Mouse (Mus musculus): ENCODE measurements around the gene Lgi4. TPM values are rescaled to one million over a fixed set of nuclear protein-coding genes. Genes with fewer than 3 reads are reported as not detected.

Gene Lgi4
- total RNA-seq, 2 experiments from 2014 or later = 0.57 TPM; not detected in 1

DNA sequence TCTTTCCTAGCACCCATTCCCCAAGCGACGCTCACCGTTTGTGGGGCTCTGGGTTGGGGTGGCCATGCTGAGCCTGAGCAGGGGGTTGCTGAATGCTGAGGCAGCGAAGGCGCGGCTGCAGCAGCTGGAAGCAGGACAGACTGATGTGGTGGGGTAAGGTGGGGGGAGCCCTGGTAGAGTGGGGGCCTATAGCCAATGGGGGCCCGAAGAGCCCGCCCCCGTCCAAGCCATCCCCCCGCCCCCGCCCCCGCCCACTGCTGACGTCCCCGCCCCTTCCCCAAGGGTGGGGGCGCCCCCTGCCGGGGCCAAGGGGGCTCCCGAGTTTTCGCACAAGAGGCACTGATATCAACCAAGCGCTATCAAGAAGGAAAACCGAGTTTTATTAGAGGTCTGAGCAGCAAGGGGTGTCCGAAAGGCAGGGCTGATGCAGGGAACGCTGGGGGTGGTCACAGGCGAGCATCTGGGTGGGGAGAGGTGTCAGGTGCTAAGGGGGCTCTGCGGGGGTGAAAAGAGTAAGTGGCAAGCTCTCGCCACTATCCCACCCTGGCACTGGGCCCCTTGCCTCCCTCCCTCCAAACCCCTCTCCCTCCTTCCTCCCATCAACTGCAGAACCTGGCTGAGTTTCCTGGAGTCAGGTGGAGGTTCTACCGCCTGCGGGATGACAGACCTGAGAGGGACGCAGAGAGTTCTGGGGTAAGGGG is 7.7 kb upstream of the Lgi4 start, which contains the start of gene Fxyd7:
Gene Fxyd7 (minus strand): TSS at position 147 of the 701 bp plus-strand sequence.
- ATAC-seq (replicated peaks; ENCODE audit: poor library complexity) = no peak

DNA sequence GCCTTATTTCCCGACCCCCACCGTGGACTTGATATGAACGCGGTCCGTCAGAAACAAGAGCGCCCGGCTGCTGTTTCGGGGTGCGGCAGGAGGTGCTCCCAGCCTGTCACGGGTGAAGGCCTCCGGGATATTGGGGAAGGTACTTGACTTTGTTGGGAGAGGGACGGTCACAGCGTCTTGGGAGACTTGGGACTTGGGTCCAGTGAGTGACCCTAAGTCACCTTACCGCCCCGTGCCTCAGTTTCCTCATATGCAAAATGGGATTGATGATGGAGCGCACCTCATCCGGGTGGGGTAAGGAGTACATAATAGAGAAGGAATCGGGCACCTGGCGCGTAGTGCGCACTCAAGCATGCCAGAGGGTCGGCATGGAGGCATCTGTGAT is 6.9 kb upstream of the Lgi4 start:
- no peak for ATAC-seq (replicated peaks; ENCODE audit: poor library complexity)

DNA sequence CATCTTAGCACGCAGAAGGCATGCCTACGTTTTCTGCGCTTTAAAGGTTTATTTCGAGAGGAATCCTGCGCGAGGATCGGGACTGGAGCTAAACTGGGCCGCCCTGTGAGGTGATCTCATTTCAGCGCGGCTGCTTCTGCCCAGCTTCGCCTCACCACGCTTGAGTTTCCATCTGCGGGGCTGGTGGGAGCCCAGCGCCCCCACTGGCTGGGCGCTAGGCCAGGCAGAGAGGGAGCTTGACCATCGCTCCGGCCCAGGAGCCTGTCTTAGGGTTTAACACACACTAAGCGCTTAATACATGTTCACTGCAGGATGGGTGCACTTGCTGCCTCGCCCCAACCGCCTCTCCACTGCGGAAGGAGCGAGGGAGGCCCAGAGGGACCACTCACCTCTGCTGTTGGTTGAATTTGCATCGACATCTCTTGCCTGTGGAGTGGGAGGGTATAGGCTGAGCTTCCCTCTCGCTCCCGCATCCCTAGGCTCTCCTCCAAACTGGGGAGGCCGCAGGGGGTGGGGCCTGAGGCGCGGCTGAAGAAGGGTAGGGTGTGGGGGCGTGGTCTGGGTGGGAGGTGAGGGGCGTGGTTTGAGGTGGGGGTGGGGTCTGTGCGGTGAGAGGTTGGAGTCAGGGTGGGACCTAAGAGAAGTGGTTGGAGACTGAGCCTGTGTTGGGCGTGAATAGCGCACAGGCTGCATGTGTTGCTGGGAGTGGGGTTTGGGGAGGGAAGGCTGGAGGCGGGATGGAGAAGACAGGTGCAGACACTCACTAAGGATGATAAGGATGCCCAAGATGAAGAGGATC is 6.3 kb upstream of the Lgi4 start:
- ATAC-seq (replicated peaks; ENCODE audit: poor library complexity) = peak; percentile 41

DNA sequence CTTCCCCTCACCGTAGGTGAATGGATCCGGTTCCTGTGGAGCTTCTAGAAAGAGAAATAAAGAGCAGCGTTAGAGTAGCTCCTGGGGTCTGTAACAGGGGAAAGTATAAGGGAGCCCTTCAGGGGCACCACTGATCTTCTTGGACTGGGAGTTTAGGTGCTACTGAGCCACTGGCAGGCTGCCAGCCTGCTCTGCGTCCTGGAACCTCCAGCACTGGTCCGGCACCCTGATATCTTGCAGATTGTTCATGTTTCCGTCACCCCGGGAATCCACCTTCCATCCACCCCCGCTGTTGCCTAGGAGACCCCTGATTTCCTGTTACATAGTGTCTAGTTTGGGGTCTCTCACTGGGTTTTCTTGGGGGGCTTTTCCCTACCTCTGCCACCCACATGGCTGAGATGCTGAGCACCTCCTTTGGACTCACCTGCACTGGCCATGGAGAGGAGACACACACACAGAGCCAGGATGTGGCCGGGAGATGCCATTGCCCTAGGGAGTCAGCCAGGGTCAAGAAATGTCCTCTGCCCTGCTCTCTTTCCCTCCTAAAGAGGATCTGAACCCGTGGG is 5.2 kb upstream of the Lgi4 start:
- ATAC-seq (replicated peaks; ENCODE audit: poor library complexity) = no peak

DNA sequence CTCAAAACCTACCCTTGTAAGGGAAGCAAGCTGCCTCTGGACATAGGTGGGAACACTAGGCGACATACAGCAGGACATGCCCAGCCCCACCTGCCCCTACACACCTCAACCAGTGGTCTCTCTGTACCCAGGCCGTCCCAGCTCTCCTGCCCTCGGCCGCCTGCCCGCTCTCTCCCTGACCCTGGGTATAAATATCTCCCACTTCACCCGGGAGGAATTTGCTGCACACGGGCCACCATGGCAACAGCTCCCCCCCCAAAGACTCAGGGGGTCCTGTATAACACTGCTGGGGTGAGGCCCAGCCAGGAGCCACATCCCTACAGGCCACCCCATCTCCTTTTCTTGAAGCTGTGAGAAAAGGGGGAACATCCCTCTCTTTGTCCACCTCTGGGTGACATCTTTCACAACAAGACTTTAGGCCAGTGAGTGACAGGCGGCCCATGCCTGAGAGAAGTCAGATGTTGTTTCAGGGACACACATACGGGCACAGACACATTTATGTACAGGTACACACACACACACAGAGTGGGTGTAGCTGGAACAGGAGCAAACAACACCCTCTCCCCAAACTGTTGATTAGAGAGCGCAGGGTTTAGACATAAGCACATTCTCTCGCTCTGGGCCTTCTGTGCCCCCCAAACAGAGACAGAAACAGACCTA is 4.4 kb upstream of the Lgi4 start:
- no peak for ATAC-seq (replicated peaks; ENCODE audit: poor library complexity)

DNA sequence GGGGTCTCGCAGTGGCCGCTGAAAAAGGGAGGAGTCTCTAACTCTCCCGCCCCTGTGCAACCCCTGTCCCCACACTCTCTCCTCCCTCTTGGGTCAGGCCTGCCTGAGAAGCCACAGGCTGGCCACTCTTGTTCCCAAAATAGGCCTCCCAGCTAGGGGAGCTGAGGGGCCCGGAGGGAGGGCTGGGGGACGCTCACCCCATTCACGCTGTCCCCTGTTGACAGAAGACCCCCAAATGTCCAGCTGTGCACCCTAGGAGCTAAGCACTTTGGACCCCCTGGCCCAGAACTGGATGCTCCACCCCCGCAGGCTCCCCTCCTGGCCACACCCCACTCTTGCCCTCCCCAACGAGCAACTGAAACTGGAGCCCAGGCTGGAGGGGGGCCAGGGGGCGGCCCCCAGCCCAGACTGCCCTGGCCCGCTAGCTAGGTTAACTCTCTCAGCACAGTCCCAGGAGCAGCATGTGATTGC is 3.8 kb upstream of the Lgi4 start:
- no peak for ATAC-seq (replicated peaks; ENCODE audit: poor library complexity)

DNA sequence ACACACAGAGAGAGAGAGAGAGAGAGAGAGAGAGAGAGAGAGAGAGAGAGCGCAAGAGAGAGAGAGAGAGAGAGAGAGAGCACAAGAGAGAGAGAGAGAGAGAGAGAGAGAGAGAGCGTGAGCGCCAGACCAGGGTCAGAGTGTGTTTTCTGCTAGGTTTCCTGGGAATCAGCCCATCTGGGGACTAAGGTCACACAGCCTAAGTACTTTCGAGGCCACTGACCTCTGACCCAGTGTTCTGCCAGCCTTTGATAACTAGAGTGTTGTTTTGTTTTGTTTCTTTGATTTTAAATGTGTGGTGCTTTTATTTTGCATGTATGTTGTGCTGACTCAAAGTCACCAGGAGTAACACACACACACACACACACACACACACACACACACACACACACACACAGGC is 3.3 kb upstream of the Lgi4 start:
- ATAC-seq (replicated peaks; ENCODE audit: poor library complexity) = no peak

DNA sequence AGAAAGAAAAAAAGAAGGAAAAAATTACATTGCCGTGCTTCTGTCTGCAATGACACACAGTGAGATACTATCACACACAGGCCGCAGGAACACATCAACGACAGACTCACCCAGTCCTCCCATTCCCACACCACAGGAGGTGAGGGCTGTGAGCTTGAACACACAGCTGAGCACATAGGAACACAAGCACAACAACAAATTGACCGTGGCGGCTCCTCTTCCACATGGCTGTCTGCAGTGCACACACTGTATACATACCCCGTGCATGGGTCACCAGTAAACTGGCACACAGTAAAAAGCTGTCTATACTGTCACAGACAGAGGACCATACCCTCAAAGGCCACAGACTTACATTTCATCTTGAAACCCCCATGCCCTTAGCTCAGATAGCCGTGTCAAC is 2.7 kb upstream of the Lgi4 start:
- ATAC-seq (replicated peaks; ENCODE audit: poor library complexity) = no peak

DNA sequence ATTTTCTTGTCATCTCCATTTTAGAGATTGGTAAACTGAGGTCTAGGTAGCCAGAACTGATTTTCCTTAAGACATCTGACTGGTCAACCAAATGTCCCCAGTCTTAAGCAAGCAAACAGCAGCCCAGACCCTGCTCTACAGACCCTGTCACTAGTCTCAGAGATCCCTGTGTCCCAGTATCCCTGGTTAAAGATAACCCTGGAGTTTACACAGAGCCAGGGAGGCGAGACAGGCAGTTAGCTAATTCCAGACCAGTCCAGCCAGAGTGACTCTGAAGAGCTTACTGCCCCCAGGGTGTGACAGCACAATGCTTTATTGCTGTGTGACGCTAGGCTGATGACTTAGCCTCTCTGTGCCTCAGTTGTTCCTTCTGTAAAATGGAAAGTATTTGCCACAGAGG is 2.1 kb upstream of the Lgi4 start, which contains the start of gene Fxyd1:
Gene Fxyd1 (minus strand): TSS at position 129 of the 400 bp plus-strand sequence.
- ATAC-seq (replicated peaks; ENCODE audit: poor library complexity) = no peak

DNA sequence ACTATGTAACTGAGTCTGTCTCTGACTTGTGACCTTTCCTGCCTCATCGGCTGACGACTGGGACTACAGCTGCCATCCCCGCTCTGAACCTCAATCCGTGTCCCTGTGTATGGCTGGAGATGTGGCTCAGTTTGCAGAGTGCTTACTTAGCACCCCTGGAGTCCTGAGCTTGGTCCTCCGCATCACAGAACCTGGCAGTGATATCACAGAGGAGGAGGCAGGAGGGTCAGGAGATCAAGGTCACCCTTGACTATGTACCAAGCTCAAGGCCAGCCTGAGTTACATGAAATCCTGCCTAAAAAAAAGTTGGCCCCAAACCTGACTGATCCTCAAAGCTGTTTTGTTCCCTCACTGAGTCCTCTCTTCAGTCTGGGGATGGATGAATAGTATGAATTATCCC is 1.4 kb upstream of the Lgi4 start:
- no peak for ATAC-seq (replicated peaks; ENCODE audit: poor library complexity)

DNA sequence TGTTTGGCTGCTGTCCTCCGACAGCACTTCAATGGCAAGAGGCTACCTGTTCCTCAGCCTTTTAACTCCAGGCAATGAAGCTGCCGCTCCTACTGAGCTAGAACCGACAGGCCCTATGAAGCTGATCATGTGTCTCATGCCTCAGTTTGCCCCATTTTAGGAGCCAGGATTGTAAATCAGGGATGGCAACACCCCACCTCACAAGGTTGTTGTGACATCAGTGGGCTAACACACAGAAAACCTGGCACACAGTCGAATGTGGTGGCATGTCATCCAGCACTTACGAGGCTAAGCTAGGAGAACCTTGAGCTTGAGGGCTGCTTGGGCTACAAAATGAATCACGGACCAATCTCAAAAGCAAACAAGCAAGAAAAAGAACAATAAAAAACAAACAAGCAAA is 931 bp upstream of the Lgi4 start:
- ATAC-seq (replicated peaks; ENCODE audit: poor library complexity) = no peak

DNA sequence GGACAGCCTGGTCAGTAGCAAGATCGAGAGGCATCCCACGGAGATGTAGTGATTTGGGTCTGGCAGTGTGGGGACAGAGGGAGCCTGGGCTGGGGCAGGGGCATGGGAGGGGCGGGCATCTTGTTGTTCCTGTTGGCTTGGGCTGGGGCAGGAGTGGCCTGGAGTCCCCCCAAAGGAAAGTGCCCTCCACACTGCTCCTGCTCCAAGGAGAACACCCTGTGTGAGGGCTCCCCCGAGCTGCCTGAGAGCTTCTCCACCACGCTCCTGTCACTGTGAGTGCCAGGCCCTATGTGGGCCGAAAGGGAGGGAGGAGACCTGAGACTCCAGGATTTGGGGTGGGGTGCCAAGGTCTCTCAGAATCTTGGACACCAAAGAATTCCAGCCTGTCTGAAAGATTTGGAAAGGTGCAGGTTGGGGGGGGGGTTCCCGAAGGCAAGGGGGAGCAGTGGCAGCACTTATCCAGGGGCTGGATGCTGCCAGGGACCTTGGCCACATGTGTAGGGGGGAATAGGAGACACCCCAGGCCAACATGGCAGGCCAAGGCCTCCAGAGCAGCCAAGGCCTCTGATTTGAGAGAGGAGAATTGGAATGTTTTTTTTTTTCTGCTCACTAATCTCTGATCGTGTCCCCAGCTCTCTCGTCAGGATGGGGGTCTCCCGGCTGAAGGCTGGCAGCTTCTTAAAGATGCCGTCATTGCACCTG is 928 bp downstream of the Lgi4 start:
- ATAC-seq (replicated peaks; ENCODE audit: poor library complexity) = no peak

DNA sequence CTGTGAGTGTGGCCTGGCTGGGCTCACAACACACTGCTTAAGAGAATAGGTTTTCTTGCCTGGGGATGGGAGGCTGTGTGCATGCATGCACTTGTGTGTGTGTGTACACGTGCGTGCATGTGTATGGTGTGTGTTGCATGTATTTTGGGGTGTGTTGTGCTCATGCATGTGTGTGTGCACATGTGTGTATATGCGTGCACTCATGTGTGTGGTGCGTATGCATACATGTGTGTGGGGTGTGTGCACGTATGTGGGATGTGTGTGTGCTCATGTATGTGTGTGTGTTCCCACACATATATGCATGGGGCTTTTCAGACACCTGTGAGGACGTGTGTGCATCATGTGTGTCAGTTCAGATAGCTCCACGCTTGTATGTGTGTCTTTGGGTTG is 1.5 kb downstream of the Lgi4 start:
- ATAC-seq (replicated peaks; ENCODE audit: poor library complexity) = no peak

DNA sequence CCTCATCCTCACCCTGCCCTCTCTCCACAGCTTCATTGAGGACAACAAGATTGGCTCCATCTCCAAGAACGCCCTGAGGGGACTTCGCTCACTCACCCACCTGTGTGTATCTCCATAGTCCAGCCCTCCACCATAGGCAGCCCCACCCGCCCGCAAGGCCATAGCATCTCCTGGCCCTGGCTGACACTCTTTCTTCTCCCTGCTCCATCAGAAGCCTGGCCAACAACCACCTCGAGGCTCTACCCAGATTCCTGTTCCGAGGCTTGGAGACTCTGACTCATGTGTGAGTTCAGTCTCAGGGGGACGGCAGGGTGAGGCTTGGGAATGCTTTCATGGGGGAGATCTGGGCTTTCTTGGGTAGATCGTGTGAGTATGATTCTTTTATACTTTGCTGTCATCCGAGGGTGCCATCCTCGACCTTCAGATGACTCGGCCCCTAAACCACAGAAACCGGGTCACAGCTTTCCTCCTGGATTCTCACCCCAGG is 4.0 kb downstream of the Lgi4 start:
- ATAC-seq (replicated peaks; ENCODE audit: poor library complexity) = no peak

DNA sequence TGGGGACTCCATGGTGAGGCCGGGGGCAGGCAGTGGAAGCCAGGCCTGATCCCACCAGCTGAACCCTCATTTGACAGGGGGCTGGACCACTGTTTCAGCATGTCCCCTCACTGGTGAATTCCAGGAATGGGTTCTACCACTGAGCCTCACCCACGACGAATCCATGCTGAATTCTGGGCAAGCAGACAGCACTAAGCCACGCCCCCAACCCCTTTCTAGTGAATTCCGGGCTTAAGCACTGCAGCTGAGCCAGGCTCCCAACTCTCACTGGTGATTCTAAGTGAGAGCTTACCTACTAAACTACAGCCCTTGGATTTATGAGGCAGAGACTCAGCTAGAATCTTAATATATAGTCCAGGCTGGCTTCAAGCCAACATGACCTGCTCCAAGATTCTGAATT is 8.7 kb downstream of the Lgi4 start:
- no peak for ATAC-seq (replicated peaks; ENCODE audit: poor library complexity)

DNA sequence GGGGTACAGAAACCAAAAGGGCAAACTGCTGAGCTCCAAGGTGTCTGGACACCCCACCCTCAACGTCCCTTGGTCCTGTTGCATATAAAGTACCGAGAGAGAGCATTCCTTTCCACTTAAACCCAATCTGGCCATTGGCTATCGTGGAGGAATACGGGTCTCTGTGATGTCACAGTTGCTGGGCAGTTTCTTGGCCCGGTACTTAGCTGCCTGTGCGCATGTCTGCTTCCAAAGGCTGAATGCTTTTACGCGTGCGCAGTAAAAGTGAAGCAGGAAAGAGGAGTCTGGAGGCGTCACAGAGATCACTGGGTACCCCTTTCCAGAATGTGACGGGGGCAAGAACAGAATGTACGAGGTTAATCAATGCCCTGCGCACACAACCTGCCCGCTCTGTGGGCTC is 10.3 kb downstream of the Lgi4 start:
- no peak for ATAC-seq (replicated peaks; ENCODE audit: poor library complexity)

DNA sequence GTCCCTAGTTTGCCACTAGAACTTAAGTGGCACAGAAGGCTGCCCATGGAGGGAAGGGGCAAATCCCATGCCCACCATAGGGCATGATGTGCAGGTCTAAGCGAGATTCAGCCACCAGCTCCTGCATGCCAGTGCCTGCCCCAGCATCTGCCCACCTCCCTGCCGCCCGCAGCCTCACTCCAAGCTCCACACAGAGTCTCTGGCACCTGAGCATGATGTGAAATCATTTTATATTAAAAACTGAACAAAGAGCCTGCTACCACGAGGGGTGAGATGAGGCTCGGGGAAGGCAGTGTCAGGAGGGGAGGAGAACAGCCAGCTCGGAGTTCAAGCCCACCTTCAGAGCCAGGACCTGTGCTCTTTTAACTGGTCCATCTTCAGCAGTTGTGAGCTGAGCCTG is 11.2 kb downstream of the Lgi4 start:
- no peak for ATAC-seq (replicated peaks; ENCODE audit: poor library complexity)

DNA sequence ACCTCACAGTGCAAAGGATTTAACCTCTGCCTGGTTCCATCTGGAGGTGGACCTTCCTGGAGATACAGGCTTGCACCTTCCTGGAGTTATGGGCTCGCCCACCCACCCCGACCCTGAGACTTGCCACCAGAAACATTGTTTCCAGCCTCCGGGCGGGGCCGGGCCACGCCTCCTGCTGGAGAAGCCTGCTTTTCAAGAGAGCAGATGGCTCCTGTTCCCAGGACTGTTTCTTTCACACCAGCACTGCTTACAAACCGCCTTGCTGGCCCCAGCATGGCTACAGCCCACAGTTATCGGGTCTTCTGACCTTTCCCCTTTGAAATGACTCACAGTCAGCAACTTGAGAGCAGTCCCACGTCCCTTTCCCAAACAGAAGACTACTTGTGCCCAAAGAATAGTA is 13.2 kb downstream of the Lgi4 start:
- ATAC-seq (replicated peaks; ENCODE audit: poor library complexity) = no peak

DNA sequence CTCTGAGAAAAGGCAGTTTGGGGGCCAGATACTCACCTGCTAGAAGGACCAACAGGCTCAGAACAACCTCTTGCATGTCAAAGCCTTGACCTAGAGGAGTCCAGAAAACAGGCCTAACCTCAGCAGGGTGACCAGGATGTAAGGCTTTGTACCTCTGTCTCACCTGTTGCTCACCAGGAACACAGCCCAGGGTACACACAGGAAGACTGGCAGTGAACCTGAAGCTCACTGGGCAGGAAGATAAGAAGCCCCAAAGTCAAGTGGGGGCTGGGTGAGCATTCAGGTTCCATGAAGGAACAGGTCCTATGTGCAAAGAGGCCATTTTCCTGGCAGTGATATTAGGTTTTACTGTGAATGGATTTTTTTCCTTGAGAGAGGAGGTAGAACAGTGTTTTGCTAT is 14.4 kb downstream of the Lgi4 start:
- no peak for ATAC-seq (replicated peaks; ENCODE audit: poor library complexity)

DNA sequence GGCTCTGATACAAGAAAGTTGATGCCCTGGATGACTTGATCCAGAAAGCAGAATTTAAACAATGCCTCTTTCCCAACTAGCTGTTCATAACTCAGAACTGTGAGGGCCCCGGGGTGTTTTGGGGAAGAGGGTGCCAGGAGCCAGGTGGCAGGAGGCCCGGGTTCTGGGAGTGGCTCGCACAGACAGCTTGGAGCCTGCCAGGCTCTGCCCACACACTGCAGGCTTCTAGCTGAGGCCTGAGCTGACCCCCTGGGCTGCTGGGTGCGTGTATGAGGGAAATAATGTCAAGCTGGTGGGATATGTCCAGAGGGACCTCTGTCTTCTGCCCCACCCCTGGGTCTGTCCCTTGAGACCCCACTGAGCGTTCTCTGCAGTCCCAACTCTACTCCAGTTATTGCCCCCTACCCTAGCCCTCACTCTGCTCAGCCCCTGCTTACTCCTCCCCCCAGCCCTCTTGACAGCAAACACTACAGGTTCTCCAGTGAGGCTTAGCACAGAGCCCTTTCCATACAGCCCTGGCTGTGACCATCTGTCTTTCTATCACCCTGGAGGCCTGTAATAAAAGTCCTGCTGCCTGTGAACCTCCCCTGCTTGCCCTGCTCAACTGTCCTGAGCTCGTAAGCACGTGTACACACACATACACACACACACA is 15.0 kb downstream of the Lgi4 start:
- no peak for ATAC-seq (replicated peaks; ENCODE audit: poor library complexity)

Data from megakaryocyte progenitor cell, adult 5-6 weeks (primary cell).